Mouse (Mus musculus) cerebellum, adult 2 months (tissue): ENCODE measurements around the gene Aoc3.

Experiments used
- CTCF ChIP-seq: fragments of 200-500 bp; IDR thresholded peaks from 2 replicates; pipeline ENCODE4 v1.5.1; 2011; ENCODE audit warnings: low read depth, mild to moderate bottlenecking, control low read depth, low read length, moderate library complexity, borderline replicate concordance; ENCODE audit not compliant: insufficient read depth
- POLR2A ChIP-seq: fragments of 200-500 bp; IDR thresholded peaks from 2 replicates; pipeline ENCODE4 v1.6.1; 2011; ENCODE audit warnings: low read length, control low read depth, borderline replicate concordance; ENCODE audit not compliant: insufficient read depth

- TF ChIP-seq POLR2A (no peak), CTCF (no peak)
Observed at GRCm38 (mm10) chr11:101367326-101367935, 37.0 kb downstream of the Aoc3 start, which contains the start of gene G6pc.
